Mouse (Mus musculus): ENCODE results near the gene Olfr68. TPM values are rescaled to one million over a fixed set of nuclear protein-coding genes. Genes with fewer than 3 reads are reported as not detected.
"Not testable (repeated sequence)": the region's sequence is repeated elsewhere in the genome, so short reads cannot be mapped to it uniquely, and the experiment has no call there.

Gene Olfr68
- not detected in 2 replicates for polyA plus RNA-seq (2015; fragmentation: Nextera tagmentation; extraction: Ambion mirVana)

DNA sequence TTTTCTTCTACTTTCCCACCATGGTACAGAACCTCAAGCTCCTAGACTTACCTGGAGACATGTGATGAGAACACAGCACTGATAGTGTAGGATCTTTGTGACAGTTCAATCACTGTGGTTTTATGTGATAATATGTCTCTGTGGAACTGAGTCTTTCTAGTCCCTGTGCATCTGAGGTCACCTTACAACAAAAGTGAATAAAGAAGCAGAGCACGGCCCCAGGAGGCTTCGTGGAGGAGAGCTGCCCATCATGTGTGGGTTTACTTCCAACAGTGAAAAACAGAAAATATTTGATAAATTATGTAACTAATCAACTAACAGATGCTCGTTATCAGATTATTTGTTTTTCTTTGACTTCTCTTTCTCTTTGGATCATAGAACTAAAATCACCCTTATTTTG lies at the start of gene Olfr68:
Gene Olfr68, minus strand, starts transcription at position 101 of the 400 bp plus-strand sequence.
- no peaks in the 10 kb centered on the region for H3K27me3 ChIP-seq (ENCODE audit: insufficient read depth, low read length)
- H3K27ac ChIP-seq (ENCODE audit: low read depth), result no peak within 1 kb of the TSS
- no peaks in the 10 kb centered on the region for H3K9me3 ChIP-seq (ENCODE audit: low read length)
- H3K36me3 ChIP-seq (replicated peaks; ENCODE audit: insufficient read depth, low read length), result no peaks in the 10 kb centered on the region
- TF ChIP-seq CTCF (IDR thresholded peaks at IDR 0.05; ENCODE audit: low read depth), result no peak
- no peak for TF ChIP-seq EP300 (IDR thresholded peaks at IDR 0.05; ENCODE audit: low read depth)
- H3K4me1 ChIP-seq (ENCODE audit: insufficient read depth), result no peaks in the 10 kb centered on the region
- no peak for ATAC-seq
- H3K4me3 ChIP-seq (ENCODE audit: low read depth, low read length), result no peak within 1 kb of the TSS
- H3K9ac ChIP-seq (replicated peaks), result no peak within 1 kb of the TSS
- WGBS (ENCODE audit: insufficient replicate concordance), result 75% methylated on average over 3 of the region's 3 CpGs
- no peak within 1 kb of the TSS for H3K4me2 ChIP-seq (ENCODE audit: low read depth, low read length)
- no peak for DNase-seq

DNA sequence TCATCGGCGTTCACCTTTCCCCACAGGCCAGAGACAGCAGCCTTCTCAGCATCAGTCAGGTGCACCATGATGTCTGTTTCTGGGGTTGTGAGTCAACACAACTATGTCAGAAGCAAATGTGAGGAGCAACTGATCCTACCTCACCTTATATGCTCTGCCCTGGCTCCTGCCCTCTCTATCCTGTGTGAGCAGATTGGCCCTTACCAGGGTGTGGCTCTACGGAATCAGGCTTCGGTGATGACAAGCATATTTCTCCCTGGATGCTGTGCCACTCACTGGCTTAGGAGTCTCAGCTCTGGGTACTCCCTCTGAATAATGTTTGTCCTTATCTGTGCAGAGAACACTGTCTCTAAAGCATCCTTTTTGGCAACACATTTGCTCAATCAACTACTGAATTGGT lies 48.3 kb upstream of the Olfr68 start, which contains the start of gene Hbb-bs:
Gene Hbb-bs, minus strand, starts transcription at position 289 of the 400 bp plus-strand sequence.
- H3K9me3 ChIP-seq (ENCODE audit: low read length), result no peaks in the 10 kb centered on the region
- peak within 1 kb of the TSS; percentile 41; the same call in 1 of the 2 replicates for H3K9ac ChIP-seq (replicated peaks)
- 61% methylated on average over 4 of the region's 4 CpGs for WGBS (ENCODE audit: insufficient replicate concordance)
- 0 out of 2 replicates have a peak, but pooled peaks cover 2% of the 10 kb centered on the region for H3K4me1 ChIP-seq (ENCODE audit: insufficient read depth)
- peak within 1 kb of the TSS; percentile 96 for H3K27ac ChIP-seq (ENCODE audit: low read depth)
- H3K36me3 ChIP-seq (replicated peaks; ENCODE audit: insufficient read depth, low read length), result no peaks in the 10 kb centered on the region
- ATAC-seq (peak; percentile 92), DNase-seq (peak; percentile 79)
- H3K27me3 ChIP-seq (ENCODE audit: insufficient read depth, low read length), result no peaks in the 10 kb centered on the region
- H3K4me3 ChIP-seq (ENCODE audit: low read depth, low read length), result 0 out of 2 replicates have a peak within 1 kb of the TSS, but pooled peaks have one; percentile 30
- TF ChIP-seq EP300 (IDR thresholded peaks at IDR 0.05; ENCODE audit: low read depth), result peak; percentile 96
- no peak for TF ChIP-seq CTCF (IDR thresholded peaks at IDR 0.05; ENCODE audit: low read depth)
- H3K4me2 ChIP-seq (ENCODE audit: low read depth, low read length), result peak within 1 kb of the TSS; percentile 39

DNA sequence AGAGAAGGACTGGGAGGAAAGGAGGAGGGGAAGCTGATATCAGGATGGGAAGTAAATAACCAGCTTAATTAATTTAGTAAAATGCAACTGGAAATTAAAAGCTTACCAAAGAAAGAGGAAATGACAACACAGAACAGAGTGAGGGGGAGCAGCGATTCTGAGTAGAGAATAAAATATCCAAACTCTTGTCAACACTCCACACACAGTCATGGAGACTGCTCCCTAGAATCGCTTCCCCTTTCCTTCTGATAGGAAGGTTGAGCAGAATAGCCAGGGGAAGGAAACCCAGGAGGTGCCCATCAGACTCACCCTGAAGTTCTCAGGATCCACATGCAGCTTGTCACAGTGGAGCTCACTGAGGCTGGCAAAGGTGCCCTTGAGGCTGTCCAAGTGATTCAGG lies 47.6 kb upstream of the Olfr68 start:
- not testable (repeated sequence) for H3K9me3 ChIP-seq (ENCODE audit: low read length); ATAC-seq

DNA sequence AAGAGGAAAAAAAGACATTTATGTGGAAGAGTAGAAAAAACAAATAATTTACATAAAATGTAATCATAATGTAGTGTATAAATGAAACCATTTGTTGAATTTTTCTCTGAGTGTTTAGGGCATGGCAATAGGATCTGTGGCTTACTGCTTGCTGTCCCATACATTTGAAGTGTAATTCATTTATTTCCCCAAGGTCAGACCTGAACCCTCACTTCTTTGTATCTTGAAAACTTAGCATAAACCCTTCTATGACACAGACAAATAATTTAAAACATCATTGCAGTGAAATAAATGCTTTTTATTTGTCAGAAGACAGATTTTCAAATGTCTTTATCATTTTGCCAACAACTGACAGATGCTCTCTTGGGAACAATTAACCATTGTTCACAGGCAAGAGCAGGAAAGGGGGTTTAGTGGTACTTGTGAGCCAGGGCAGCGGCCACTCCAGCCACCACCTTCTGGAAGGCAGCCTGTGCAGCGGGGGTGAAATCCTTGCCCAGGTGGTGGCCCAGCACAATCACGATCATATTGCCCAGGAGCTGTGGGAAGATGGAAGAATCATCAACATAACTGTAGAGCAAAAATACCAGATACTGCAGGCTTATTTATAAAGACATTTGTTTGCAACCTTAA lies 46.9 kb upstream of the Olfr68 start:
- DNase-seq (no peak), ATAC-seq (peak; percentile 7)
- H3K27me3 ChIP-seq (ENCODE audit: insufficient read depth, low read length), result no peaks in the 10 kb centered on the region
- peak overlapping the region; percentile 85 for H3K27ac ChIP-seq (ENCODE audit: low read depth)
- peak overlapping the region; percentile 40 for H3K4me3 ChIP-seq (ENCODE audit: low read depth, low read length)
- H3K4me2 ChIP-seq (ENCODE audit: low read depth, low read length), result no peak overlapping the region
- 64% methylated on average over 3 of the region's 3 CpGs for WGBS (ENCODE audit: insufficient replicate concordance)
- no peaks in the 10 kb centered on the region for H3K9me3 ChIP-seq (ENCODE audit: low read length)
- peak overlapping the region; percentile 57 for H3K9ac ChIP-seq (replicated peaks)
- H3K36me3 ChIP-seq (replicated peaks; ENCODE audit: insufficient read depth, low read length), result no peaks in the 10 kb centered on the region
- TF ChIP-seq CTCF (IDR thresholded peaks at IDR 0.05; ENCODE audit: low read depth), result no peak
- TF ChIP-seq EP300 (IDR thresholded peaks at IDR 0.05; ENCODE audit: low read depth), result no peak
- 0 out of 2 replicates have a peak, but pooled peaks cover 2% of the 10 kb centered on the region for H3K4me1 ChIP-seq (ENCODE audit: insufficient read depth)

More for the DNA sequence above, 47.6 kb upstream of the Olfr68 start:
- H3K9ac ChIP-seq (replicated peaks); H3K36me3 ChIP-seq (replicated peaks; ENCODE audit: insufficient read depth, low read length); H3K4me3 ChIP-seq (ENCODE audit: low read depth, low read length); H3K27me3 ChIP-seq (ENCODE audit: insufficient read depth, low read length); H3K27ac ChIP-seq (ENCODE audit: low read depth); DNase-seq; H3K4me2 ChIP-seq (ENCODE audit: low read depth, low read length); H3K4me1 ChIP-seq (ENCODE audit: insufficient read depth): not testable (repeated sequence)
- no CpG with 5 or more reads among the region's 2 CpGs for WGBS (ENCODE audit: insufficient replicate concordance)

DNA sequence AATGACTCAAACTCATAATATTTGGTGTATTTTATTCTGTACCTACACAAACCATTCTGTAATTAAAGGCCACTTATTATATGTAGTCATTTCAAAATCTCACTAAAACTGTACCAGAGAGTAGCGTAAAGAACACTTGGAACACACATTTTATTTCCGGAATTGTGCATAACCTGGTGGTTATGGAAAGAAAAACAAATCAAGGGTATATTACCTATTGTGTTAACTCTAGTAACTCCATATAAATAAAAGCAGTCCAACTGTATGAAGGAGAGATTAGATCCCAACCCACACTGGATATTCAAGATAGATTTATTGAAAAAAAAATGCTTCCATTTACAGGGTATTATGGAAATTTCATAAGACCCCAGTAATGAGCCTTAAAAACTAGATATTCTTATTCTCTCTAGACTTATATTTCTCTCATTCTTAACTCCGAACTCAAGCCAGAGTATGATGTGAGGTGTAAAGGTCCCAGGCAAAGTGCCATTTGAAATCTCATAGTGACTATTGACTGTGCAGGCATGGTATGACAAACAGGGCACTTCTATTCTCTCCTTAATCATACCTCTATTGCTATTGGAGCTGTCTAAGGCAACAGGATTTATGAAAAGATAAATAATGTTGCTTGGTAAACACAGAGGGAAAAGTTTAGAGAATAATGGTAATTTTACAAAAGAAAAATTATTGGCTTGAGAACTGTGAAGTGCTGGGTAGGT lies 46.2 kb upstream of the Olfr68 start:
- Histone ChIP-seq H3K27me3 (ENCODE audit: insufficient read depth, low read length) (no peaks in the 10 kb centered on the region), H3K4me2 (ENCODE audit: low read depth, low read length) (no peak overlapping the region; the same call in 1 of the 2 replicates), H3K9ac (replicated peaks) (no peak overlapping the region), H3K4me3 (ENCODE audit: low read depth, low read length) (peak overlapping the region; percentile 40), H3K27ac (ENCODE audit: low read depth) (peak overlapping the region; percentile 85), H3K9me3 (ENCODE audit: low read length) (no peaks in the 10 kb centered on the region), H3K4me1 (ENCODE audit: insufficient read depth) (0 out of 2 replicates have a peak, but pooled peaks cover 2% of the 10 kb centered on the region), H3K36me3 (replicated peaks; ENCODE audit: insufficient read depth, low read length) (no peaks in the 10 kb centered on the region)
- 79% methylated on average over 3 of the region's 3 CpGs for WGBS (ENCODE audit: insufficient replicate concordance)
- peak; percentile 59 for ATAC-seq
- TF ChIP-seq CTCF (IDR thresholded peaks at IDR 0.05; ENCODE audit: low read depth) (no peak), EP300 (IDR thresholded peaks at IDR 0.05; ENCODE audit: low read depth) (peak; percentile 65)
- DNase-seq, result no peak

DNA sequence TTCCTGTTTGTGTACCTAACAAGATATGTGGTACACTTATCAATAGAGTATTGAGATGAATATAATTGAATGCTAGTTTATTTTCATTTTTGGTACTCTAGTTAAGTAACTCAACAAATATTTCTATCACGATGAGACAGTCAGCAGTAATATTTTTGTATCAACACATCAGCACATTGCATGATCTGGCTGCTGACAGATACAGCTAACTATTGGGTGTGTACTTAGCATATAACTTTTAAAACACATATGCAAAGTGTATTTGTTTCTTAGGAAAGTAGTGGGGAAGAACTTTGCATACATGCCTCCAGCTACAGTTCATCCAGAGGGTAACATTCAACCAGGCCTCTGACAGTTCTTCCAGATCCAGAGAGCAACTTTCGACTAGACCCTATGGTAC lies 45.1 kb upstream of the Olfr68 start:
- no peaks in the 10 kb centered on the region for H3K36me3 ChIP-seq (replicated peaks; ENCODE audit: insufficient read depth, low read length)
- peak; percentile 81 for TF ChIP-seq EP300 (IDR thresholded peaks at IDR 0.05; ENCODE audit: low read depth)
- TF ChIP-seq CTCF (IDR thresholded peaks at IDR 0.05; ENCODE audit: low read depth), result no peak
- H3K27me3 ChIP-seq (ENCODE audit: insufficient read depth, low read length), result no peaks in the 10 kb centered on the region
- H3K27ac ChIP-seq (ENCODE audit: low read depth), result peak overlapping the region; percentile 85
- peak overlapping the region; percentile 15; the same call in 1 of the 2 replicates for H3K4me2 ChIP-seq (ENCODE audit: low read depth, low read length)
- H3K4me3 ChIP-seq (ENCODE audit: low read depth, low read length), result no peak overlapping the region; the same call in 1 of the 2 replicates
- 65% methylated on average over 2 of the region's 2 CpGs for WGBS (ENCODE audit: insufficient replicate concordance)
- H3K9me3 ChIP-seq (ENCODE audit: low read length), result no peaks in the 10 kb centered on the region
- H3K9ac ChIP-seq (replicated peaks), result no peak overlapping the region
- no peak for DNase-seq
- 0 out of 2 replicates have a peak, but pooled peaks cover 2% of the 10 kb centered on the region for H3K4me1 ChIP-seq (ENCODE audit: insufficient read depth)
- no peak for ATAC-seq

DNA sequence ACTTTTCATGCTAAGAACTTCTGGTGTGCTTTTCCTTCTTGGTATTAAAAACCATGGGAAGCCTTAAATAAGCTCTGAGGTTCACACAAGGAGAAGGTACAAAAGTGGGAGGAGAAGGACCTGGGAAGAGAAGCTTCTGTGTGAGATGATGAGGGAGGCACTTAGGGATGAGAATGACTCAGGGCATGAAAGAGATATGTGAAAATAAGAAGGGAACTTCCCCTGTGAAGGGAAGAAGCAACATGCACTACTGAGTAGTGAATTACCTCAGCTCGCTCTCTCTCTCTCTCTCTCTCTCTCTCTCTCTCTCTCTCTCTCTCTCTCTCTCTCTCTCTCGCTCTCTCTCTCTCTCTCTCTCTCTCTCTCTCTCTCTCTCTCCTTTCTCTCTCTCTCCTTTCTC lies 35.6 kb upstream of the Olfr68 start:
- H3K4me2 ChIP-seq (ENCODE audit: low read depth, low read length), result peak overlapping the region; percentile 60; the same call in 1 of the 2 replicates

More for the DNA sequence above, 35.6 kb upstream of the Olfr68 start:
- 46% methylated on average over 1 of the region's 2 CpGs for WGBS (ENCODE audit: insufficient replicate concordance)
- Histone ChIP-seq H3K27ac (ENCODE audit: low read depth) (peak overlapping the region; percentile 78), H3K4me3 (ENCODE audit: low read depth, low read length) (0 out of 2 replicates have a peak overlapping the region, but pooled peaks have one; percentile 17), H3K9ac (replicated peaks) (peak overlapping the region; percentile 22; the same call in 1 of the 2 replicates)
- H3K36me3 ChIP-seq (replicated peaks; ENCODE audit: insufficient read depth, low read length); DNase-seq; H3K9me3 ChIP-seq (ENCODE audit: low read length); H3K4me1 ChIP-seq (ENCODE audit: insufficient read depth); H3K27me3 ChIP-seq (ENCODE audit: insufficient read depth, low read length): not testable (repeated sequence)
- ATAC-seq, result 0 out of 2 replicates have a peak, but pooled peaks have one; percentile 13
